In the genomic region with DNA sequence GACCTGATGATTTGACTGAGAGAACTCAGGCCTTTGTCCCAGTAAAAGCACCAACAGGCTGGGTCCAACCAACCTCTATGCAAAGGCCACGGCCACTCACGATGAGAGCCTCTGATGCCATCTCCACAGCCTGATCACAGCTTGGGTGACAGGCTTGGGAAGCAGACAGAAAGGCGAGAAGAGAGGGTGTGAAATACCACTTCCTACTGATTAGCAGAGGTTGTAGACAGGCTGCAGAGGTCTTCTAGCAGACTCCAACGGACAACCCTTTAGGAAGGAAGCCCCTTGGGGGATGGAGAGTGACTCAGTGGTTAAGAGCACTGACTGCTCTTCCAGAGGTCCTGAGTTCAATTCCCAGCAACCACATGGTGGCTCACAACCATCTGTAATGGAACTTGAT, we compare ENCODE assay signal across 9 mouse cellular contexts. TPM values are rescaled to one million over a fixed set of nuclear protein-coding genes. Genes with fewer than 3 reads are reported as not detected.
A peak's percentile ranks its signal among the peaks of the same experiment; 100 is the strongest.
DNase-seq lines count a peak whose midpoint lies in the region; ATAC-seq and TF ChIP-seq lines count a peak whose summit lies in the region.
"Had no signal": no experiment of that assay in that cellular context is flagged by ENCODE, and none has a peak within 500 bp of the region (broad histone marks: within the 10 kb centered on the region; RNA-seq: fewer than 3 reads in every experiment).

No protein-coding gene starts in this region.

- DNase-seq in cerebellum, adult 2 months = no peak
- DNase-seq in cerebellum, postnatal 14 days = no peak
- no peak for DNase-seq in lung, postnatal 10 days
- no peak for DNase-seq in Muller cell, postnatal 12 days (ENCODE audit: inconsistent ontology term)
- no peak for DNase-seq in kidney, postnatal 4 days
- DNase-seq: cerebellum, adult 11 months had no signal

- H3K4me1 ChIP-seq in cerebellum, adult 2 months (ENCODE audit: control insufficient read depth, insufficient read depth, low read length) = peaks cover 81% of the 10 kb centered on the region
- peaks cover 57% of the 10 kb centered on the region for H3K4me1 ChIP-seq in lung, embryonic 15.5 days
- H3K4me1 ChIP-seq in embryonic facial prominence, embryonic 12.5 days = peaks cover 48% of the 10 kb centered on the region
- peaks cover 36% of the 10 kb centered on the region for H3K4me1 ChIP-seq in liver, embryonic 16.5 days (ENCODE audit: control insufficient read depth, low read depth, low read length)

- TF ChIP-seq POLR2A in cerebellum, adult 2 months (IDR thresholded peaks at IDR 0.05; ENCODE audit: borderline replicate concordance, insufficient read depth, low read length) = no peak

- no peaks in the 10 kb centered on the region for H3K27me3 ChIP-seq in cerebellum, adult 2 months (ENCODE audit: control insufficient read depth, insufficient read depth, low read length)
- no peaks in the 10 kb centered on the region for H3K27me3 ChIP-seq in lung, embryonic 15.5 days
- no peaks in the 10 kb centered on the region for H3K27me3 ChIP-seq in embryonic facial prominence, embryonic 12.5 days
- H3K27me3 ChIP-seq in liver, embryonic 16.5 days (ENCODE audit: control insufficient read depth, insufficient read depth, low read depth, low read length) = no peaks in the 10 kb centered on the region

- H3K9ac ChIP-seq in lung, embryonic 15.5 days = no peak overlapping the region
- H3K9ac ChIP-seq in embryonic facial prominence, embryonic 12.5 days = no peak overlapping the region
- H3K9ac ChIP-seq in liver, embryonic 16.5 days (ENCODE audit: low read depth, low read length) = 0 out of 2 replicates have a peak overlapping the region, but pooled peaks have one; percentile 8

- H3K9me3 ChIP-seq in lung, embryonic 15.5 days = no peaks in the 10 kb centered on the region
- H3K9me3 ChIP-seq in embryonic facial prominence, embryonic 12.5 days = no peaks in the 10 kb centered on the region
- no peaks in the 10 kb centered on the region for H3K9me3 ChIP-seq in liver, embryonic 16.5 days (replicated peaks; ENCODE audit: control insufficient read depth, low read length)

- H3K4me2 ChIP-seq in lung, embryonic 15.5 days = no peak overlapping the region
- H3K4me2 ChIP-seq in embryonic facial prominence, embryonic 12.5 days (replicated peaks) = no peak overlapping the region
- H3K4me2 ChIP-seq in liver, embryonic 16.5 days (ENCODE audit: low read depth, low read length) = no peak overlapping the region

- no peak for TF ChIP-seq CTCF in cerebellum, adult 2 months (IDR thresholded peaks at IDR 0.05; ENCODE audit: borderline replicate concordance, insufficient read depth, low read depth, low read length)

- no peak for ATAC-seq in lung, embryonic 15.5 days (ENCODE audit: borderline replicate concordance, extremely low read depth, low FRiP score, low TSS enrichment)
- no peak for ATAC-seq in embryonic facial prominence, embryonic 12.5 days (ENCODE audit: insufficient number of reproducible peaks, insufficient read depth, low FRiP score, low TSS enrichment)
- no peak for ATAC-seq in liver, embryonic 16.5 days (ENCODE audit: low read depth)

- no peak overlapping the region for H3K4me3 ChIP-seq in cerebellum, adult 2 months (replicated peaks; ENCODE audit: insufficient read depth, low read depth, low read length)
- no peak overlapping the region for H3K4me3 ChIP-seq in lung, embryonic 15.5 days
- H3K4me3 ChIP-seq in embryonic facial prominence, embryonic 12.5 days = no peak overlapping the region
- H3K4me3 ChIP-seq in liver, embryonic 16.5 days (ENCODE audit: low read depth, low read length) = no peak overlapping the region

- 49% methylated on average over 4 of the region's 4 CpGs for WGBS in cerebellum, adult 2 months
- WGBS in lung, embryonic 15.5 days = 56% methylated on average over 4 of the region's 4 CpGs
- WGBS in embryonic facial prominence, embryonic 12.5 days = 66% methylated on average over 4 of the region's 4 CpGs
- WGBS in liver, embryonic 16.5 days (ENCODE audit: insufficient replicate concordance) = 20% methylated on average over 4 of the region's 4 CpGs

- H3K36me3 ChIP-seq in lung, embryonic 15.5 days = peaks cover 38% of the 10 kb centered on the region
- H3K36me3 ChIP-seq in embryonic facial prominence, embryonic 12.5 days = peaks cover 42% of the 10 kb centered on the region
- H3K36me3 ChIP-seq in liver, embryonic 16.5 days (ENCODE audit: control insufficient read depth, insufficient read depth) = peaks cover 24% of the 10 kb centered on the region

- peak overlapping the region; percentile 57; the same call in 1 of the 2 replicates for H3K27ac ChIP-seq in cerebellum, adult 2 months (ENCODE audit: insufficient read depth, low read length)
- peak overlapping the region; percentile 95 for H3K27ac ChIP-seq in lung, embryonic 15.5 days
- peak overlapping the region; percentile 67 for H3K27ac ChIP-seq in embryonic facial prominence, embryonic 12.5 days
- peak overlapping the region; percentile 61 for H3K27ac ChIP-seq in liver, embryonic 16.5 days (ENCODE audit: low read length)

RNA-seq across cellular contexts. Expression of a gene that starts 40.8 kb away (rescaled TPM):
- 44.2 and 45.2 TPM in 2 replicates for polyA plus RNA-seq in cerebellum, adult 2 months (2012; rRNA removed)
- 62.5 and 67.7 TPM in 2 replicates for polyA plus RNA-seq in lung, embryonic 15.5 days (2015; fragmentation: Nextera tagmentation; extraction: Ambion mirVana)
- 37.3 and 37.9 TPM in 2 replicates for polyA plus RNA-seq in embryonic facial prominence, embryonic 12.5 days (2016; fragmentation: Nextera tagmentation; extraction: Ambion mirVana)
- polyA plus RNA-seq in liver, embryonic 16.5 days (2015; fragmentation: Nextera tagmentation; extraction: Ambion mirVana) = 19.7 and 21.9 TPM in 2 replicates

RNA-seq across cellular contexts. Expression of a gene that starts 44.4 kb away (rescaled TPM):
- 6.9 and 8.2 TPM in 2 replicates for polyA plus RNA-seq in cerebellum, adult 2 months (2012; rRNA removed)
- polyA plus RNA-seq in lung, embryonic 15.5 days (2015; fragmentation: Nextera tagmentation; extraction: Ambion mirVana) = 0.23 TPM in 1 of 2 replicates, not detected in the other
- 0.24 and 0.83 TPM in 2 replicates for polyA plus RNA-seq in embryonic facial prominence, embryonic 12.5 days (2016; fragmentation: Nextera tagmentation; extraction: Ambion mirVana)
- polyA plus RNA-seq in liver, embryonic 16.5 days (2015; fragmentation: Nextera tagmentation; extraction: Ambion mirVana) = 26.2 and 26.9 TPM in 2 replicates
